Mouse (Mus musculus) liver, embryonic 14.5 days (tissue): Measurements from ENCODE around the gene Bcas3. TPM values are rescaled to one million over a fixed set of nuclear protein-coding genes. Genes with fewer than 3 reads are reported as not detected.

Experiments
- ATAC-seq: fragments of 200-750 bp; cut with Nextera tagmentation; 2 replicates; pipeline ENCODE4 v1.8.0; 2017; ENCODE audit warnings: moderate number of reproducible peaks, mild to moderate bottlenecking, moderate library complexity; ENCODE audit not compliant: insufficient read depth
- DNase-seq, 3 experiments: peaks; one replicate each; pipeline ENCODE4 v3.0.0-alpha.2; 2012 to 2013; ENCODE audit warnings: low read depth in 3 of 3, low spot score in 3 of 3
- H3K27ac ChIP-seq: fragments of 300-500 bp; sonication (generic); 2 replicates; pipeline ENCODE4 v1.5.1; 2014; ENCODE audit warnings: moderate library complexity, mild to moderate bottlenecking, control low read depth, inconsistent platforms
- H3K27me3 ChIP-seq: fragments of 300-500 bp; sonication (generic); 2 replicates; pipeline ENCODE4 v1.6.1; 2014; ENCODE audit warnings: mild to moderate bottlenecking, low read length, moderate library complexity; ENCODE audit not compliant: control insufficient read depth, insufficient read depth
- H3K36me3 ChIP-seq: fragments of 300-500 bp; sonication (generic); replicated peaks from 2 replicates; pipeline ENCODE4 v1.6.1; 2014; ENCODE audit warnings: low read depth; ENCODE audit not compliant: control insufficient read depth, insufficient read depth
- H3K4me1 ChIP-seq, 2 experiments: fragments of 200-500 bp in 1 of 2; fragments of 300-500 bp in 1 of 2; sonication (generic) in 1 of 2; replicated peaks; 2 replicates each; pipeline ENCODE4 v1.6.1; 2012 to 2014; ENCODE audit warnings: antibody characterized with exemption in 1 of 2, inconsistent platforms in 1 of 2, low read length in 1 of 2; ENCODE audit not compliant: control insufficient read depth in 2 of 2, insufficient read depth in 2 of 2
- H3K4me2 ChIP-seq: fragments of 300-500 bp; sonication (generic); 2 replicates; pipeline ENCODE4 v1.6.1; 2014; ENCODE audit warnings: low read depth, mild to moderate bottlenecking, control low read depth, moderate library complexity
- H3K4me3 ChIP-seq, 2 experiments: fragments of 200-500 bp in 1 of 2; fragments of 300-500 bp in 1 of 2; sonication (generic) in 1 of 2; 2 replicates each; pipeline ENCODE4 v1.5.1; 2012 to 2014; ENCODE audit warnings: low read depth in 2 of 2, low read length in 2 of 2, mild to moderate bottlenecking in 2 of 2, control low read depth in 1 of 2, inconsistent platforms in 1 of 2, moderate library complexity in 1 of 2; ENCODE audit not compliant: insufficient read depth in 1 of 2
- H3K9ac ChIP-seq: fragments of 300-500 bp; sonication (generic); replicated peaks from 2 replicates; pipeline ENCODE4 v1.6.1; 2014; ENCODE audit warnings: mild to moderate bottlenecking, control low read depth, moderate library complexity
- H3K9me3 ChIP-seq: fragments of 300-500 bp; sonication (generic); 2 replicates; pipeline ENCODE4 v1.6.1; 2016; ENCODE audit warnings: low read length, mixed read lengths; ENCODE audit not compliant: control insufficient read depth
- CTCF ChIP-seq: IDR thresholded peaks from 2 replicates; pipeline ENCODE4 v1.5.1; 2016; ENCODE audit warnings: antibody characterized with exemption, low read depth, control low read depth
- EP300 ChIP-seq: IDR thresholded peaks from 2 replicates; pipeline ENCODE4 v1.6.1; 2016; ENCODE audit warnings: antibody characterized with exemption, low read depth
- WGBS: fragments of 180-500 bp; shearing (Covaris S2); extraction: QIAGEN DNeasy Blood & Tissue Kit; methylation state at CpG from one replicate; pipeline ENCODE4 v1.1.7; 2014; ENCODE audit not compliant: insufficient replicate concordance; 5-methylcytosine and 5-hydroxymethylcytosine counted together
- polyA plus RNA-seq, 2 experiments: library from polyadenylated mRNA; depleted of rRNA in 1 of 2; stranded (reverse) in 1 of 2; unstranded in 1 of 2; fragments of >200 nt; fragmentation: Nextera tagmentation in 1 of 2; extraction: Ambion mirVana in 1 of 2; gene quantifications; 2 replicates each; pipeline versions ENCODE4 v1.2.1 to v1.2.3; 2012 to 2014

Bcas3 gene
- polyA plus RNA-seq, 2 experiments = 6.9 to 17.5 TPM

GRCm38 (mm10) chr11:85529531-85530285 lies 176.7 kb downstream of the Bcas3 start:
- H3K36me3 ChIP-seq = no peaks in the 10 kb centered on the region
- no peak overlapping the region for H3K27ac ChIP-seq
- WGBS = 43% methylated on average over 5 of the region's 5 CpGs
- peaks cover 12% of the 10 kb centered on the region for H3K27me3 ChIP-seq
- H3K4me1 ChIP-seq = peaks cover 4 to 19% of the 10 kb centered on the region in 2 experiments
- H3K4me3 ChIP-seq = no peak overlapping the region
- H3K9ac ChIP-seq = no peak overlapping the region
- no peaks in the 10 kb centered on the region for H3K9me3 ChIP-seq
- no peak overlapping the region for H3K4me2 ChIP-seq
- DNase-seq (no peak), ATAC-seq (peak; percentile 62)
- TF ChIP-seq EP300 (peak; percentile 42), CTCF (no peak)

- Histone ChIP-seq H3K4me2 (no peak overlapping the region), H3K9ac (no peak overlapping the region), H3K4me3 (no peak overlapping the region), H3K36me3 (no peaks in the 10 kb centered on the region), H3K27me3 (no peaks in the 10 kb centered on the region), H3K4me1 (0 out of 4 replicates have a peak, but pooled peaks cover 0 to 2% of the 10 kb centered on the region in 2 experiments), H3K9me3 (no peaks in the 10 kb centered on the region), H3K27ac (no peak overlapping the region)
- 71% methylated on average over 4 of the region's 4 CpGs for WGBS
- DNase-seq (no peak), ATAC-seq (no peak)
- TF ChIP-seq EP300 (no peak), CTCF (no peak)
These were observed 188.0 kb downstream of the Bcas3 start for GRCm38 (mm10) chr11:85540989-85541388.

- peaks cover 0 to 2% of the 10 kb centered on the region in 2 experiments; a peak in 1 of 4 replicates for H3K4me1 ChIP-seq
- H3K27me3 ChIP-seq = no peaks in the 10 kb centered on the region
- WGBS = 59% methylated on average over 4 of the region's 4 CpGs
- no peak overlapping the region for H3K9ac ChIP-seq
- no peak for DNase-seq
- H3K36me3 ChIP-seq = no peaks in the 10 kb centered on the region
- TF ChIP-seq CTCF (no peak), EP300 (no peak)
- no peak overlapping the region for H3K4me3 ChIP-seq
- no peaks in the 10 kb centered on the region for H3K9me3 ChIP-seq
- no peak for ATAC-seq
- H3K27ac ChIP-seq = no peak overlapping the region
- H3K4me2 ChIP-seq = no peak overlapping the region
These were observed 190.3 kb downstream of the Bcas3 start for GRCm38 (mm10) chr11:85543311-85543710.

GRCm38 (mm10) chr11:85545602-85546001 lies 192.6 kb downstream of the Bcas3 start:
- H3K27ac ChIP-seq = no peak overlapping the region
- no peaks in the 10 kb centered on the region for H3K9me3 ChIP-seq
- no peak overlapping the region for H3K4me2 ChIP-seq
- H3K4me3 ChIP-seq = no peak overlapping the region
- no peaks in the 10 kb centered on the region for H3K36me3 ChIP-seq
- 12% methylated on average over 5 of the region's 5 CpGs for WGBS
- no peaks in the 10 kb centered on the region for H3K27me3 ChIP-seq
- no peak for ATAC-seq
- peaks cover 0 to 4% of the 10 kb centered on the region in 2 experiments; a peak in 1 of 4 replicates for H3K4me1 ChIP-seq
- DNase-seq = no peak
- TF ChIP-seq EP300 (no peak), CTCF (no peak)
- no peak overlapping the region for H3K9ac ChIP-seq

- ATAC-seq = no peak
- 53% methylated on average over 6 of the region's 6 CpGs for WGBS
- no peaks in the 10 kb centered on the region for H3K36me3 ChIP-seq
These were observed 195.0 kb downstream of the Bcas3 start for GRCm38 (mm10) chr11:85547966-85548365.

More at GRCm38 (mm10) chr11:85547966-85548365, 195.0 kb downstream of the Bcas3 start:
- H3K27ac ChIP-seq = no peak overlapping the region
- TF ChIP-seq EP300 = no peak
- no peak for TF ChIP-seq CTCF
- no peak overlapping the region for H3K4me2 ChIP-seq
- H3K4me1 ChIP-seq = peaks cover 0 to 4% of the 10 kb centered on the region in 2 experiments; a peak in 1 of 4 replicates
- no peak overlapping the region for H3K9ac ChIP-seq
- H3K27me3 ChIP-seq = no peaks in the 10 kb centered on the region
- H3K4me3 ChIP-seq = no peak overlapping the region
- no peak for DNase-seq
- no peaks in the 10 kb centered on the region for H3K9me3 ChIP-seq
